Mouse (Mus musculus): Measurements from ENCODE around the gene Gm47791. TPM values are rescaled to one million over a fixed set of nuclear protein-coding genes. Genes with fewer than 3 reads are reported as not detected.

Gm47791 gene
- 1.1 and 1.7 TPM in 2 replicates for polyA plus RNA-seq (2012; rRNA removed)

GRCm38 (mm10) chr1:82771022-82771586 lies at the start of gene Gm47791:
TSS of gene Gm47791 (minus strand) at chr1:82771243.

GRCm38 (mm10) chr1:82768269-82768668 lies 2.8 kb downstream of the Gm47791 start, which contains the start of gene Tm4sf20:
TSS of gene Tm4sf20 (minus strand) at chr1:82768461.

GRCm38 (mm10) chr1:82724339-82725025 lies 46.6 kb downstream of the Gm47791 start, which contains the start of gene Mff:
TSS of gene Mff (plus strand) at chr1:82724890.

Other genes with a start within 250 kb of the Gm47791 start
- gene Col4a4, start 184.4 kb downstream of the Gm47791 start, polyA plus RNA-seq (2012; rRNA removed), result 0.15 TPM in 2 replicates
- 0.21 and 0.35 TPM in 2 replicates for gene Col4a3, start 184.3 kb downstream of the Gm47791 start, polyA plus RNA-seq (2012; rRNA removed)
- gene Mff, start 46.4 kb downstream of the Gm47791 start, polyA plus RNA-seq (2012; rRNA removed), result 46.4 and 62.3 TPM in 2 replicates
- 71.0 and 88.4 TPM in 2 replicates for gene Tm4sf20, start 2.8 kb downstream of the Gm47791 start, polyA plus RNA-seq (2012; rRNA removed)
- 21.0 and 28.9 TPM in 2 replicates for gene Agfg1, start 68.2 kb upstream of the Gm47791 start, polyA plus RNA-seq (2012; rRNA removed)
- 0.90 and 0.91 TPM in 2 replicates for gene A030005L19Rik, start 142.1 kb upstream of the Gm47791 start, polyA plus RNA-seq (2012; rRNA removed)
- not detected in 2 replicates for gene A030014E15Rik, start 153.7 kb upstream of the Gm47791 start, polyA plus RNA-seq (2012; rRNA removed)
- gene Gm6217, start 160.2 kb upstream of the Gm47791 start, polyA plus RNA-seq (2012; rRNA removed), result not detected in 2 replicates
- gene A030003K21Rik, start 172.1 kb upstream of the Gm47791 start, polyA plus RNA-seq (2012; rRNA removed), result not detected in 2 replicates
- not detected in 2 replicates for gene Gm7544, start 184.8 kb upstream of the Gm47791 start, polyA plus RNA-seq (2012; rRNA removed)
- gene Gm47955, start 189.0 kb upstream of the Gm47791 start, polyA plus RNA-seq (2012; rRNA removed), result not detected in 2 replicates
- not detected in 2 replicates for gene Gm47959, start 229.3 kb upstream of the Gm47791 start, polyA plus RNA-seq (2012; rRNA removed)

Measured in colon, adult 2 months (tissue).